Comparison of ENCODE assay signal across 11 mouse cellular contexts in the genomic region with DNA sequence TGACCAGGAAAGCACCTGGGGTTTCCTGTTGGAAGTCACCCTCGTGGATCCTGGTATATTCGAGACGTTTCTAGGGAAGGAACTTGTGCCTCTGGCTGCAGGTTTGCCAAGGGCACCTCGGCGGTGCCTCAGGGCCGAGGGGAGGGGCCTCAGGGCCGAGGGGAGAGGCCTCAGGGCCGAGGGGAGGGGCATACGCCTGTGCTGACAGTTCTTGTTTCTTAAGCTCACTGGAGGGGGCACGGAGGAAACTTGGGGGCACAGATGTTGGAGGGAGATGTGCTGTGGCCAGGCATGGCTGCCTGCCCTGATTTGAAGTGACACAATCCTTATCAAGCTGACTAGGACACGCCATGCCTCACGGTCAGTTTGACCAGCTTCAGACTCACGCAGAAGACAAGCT. TPM values are rescaled to one million over a fixed set of nuclear protein-coding genes. Genes with fewer than 3 reads are reported as not detected.
DNase-seq lines count a peak whose midpoint lies in the region; ATAC-seq lines count a peak whose summit lies in the region.
"Had no signal": no experiment of that assay in that cellular context is flagged by ENCODE, and none has a peak within 500 bp of the region (broad histone marks: within the 10 kb centered on the region; RNA-seq: fewer than 3 reads in every experiment).

No protein-coding gene starts in this region.

- peak; percentile 56 for DNase-seq in ovary, postnatal 36 days (ENCODE audit: low spot score)
- no peak for DNase-seq in ovary, postnatal 10 days (ENCODE audit: low spot score)
- DNase-seq in adrenal gland, postnatal 10 days = peak; percentile 66
- peak; percentile 35 for DNase-seq in retina, postnatal 1 day
- no peak for DNase-seq in hindbrain, embryonic 10.5 days (ENCODE audit: low spot score)
- DNase-seq in cerebellum, postnatal 10 days = no peak
- no peak for DNase-seq in left cerebral cortex, adult 11 months (ENCODE audit: low spot score)
- DNase-seq: lung, postnatal 10 days; spleen, adult 18-20 months had no signal

- H3K27me3 ChIP-seq in hindbrain, embryonic 10.5 days (ENCODE audit: insufficient read depth, poor library complexity, severe bottlenecking) = no peaks in the 10 kb centered on the region

- H3K4me3 ChIP-seq in hindbrain, embryonic 10.5 days = no peak overlapping the region

- 45% methylated on average over 13 of the region's 13 CpGs for WGBS in hindbrain, embryonic 10.5 days

- peak; percentile 95 to 99 for ATAC-seq in hematopoietic stem cell, adult 5-6 weeks (replicated peaks in 1 of 2; ENCODE audit: insufficient read depth in 1 of 2, low FRiP score in 2 of 2, low TSS enrichment in 1 of 2, low read depth in 1 of 2, poor library complexity in 2 of 2, severe bottlenecking in 2 of 2)
- ATAC-seq: hindbrain, embryonic 16.5 days had no signal

- 0 out of 2 replicates have a peak, but pooled peaks cover 5% of the 10 kb centered on the region for H3K4me1 ChIP-seq in hindbrain, embryonic 10.5 days (replicated peaks)

- no peak overlapping the region for H3K27ac ChIP-seq in hindbrain, embryonic 10.5 days

- H3K9me3 ChIP-seq in hindbrain, embryonic 10.5 days = peaks cover 4% of the 10 kb centered on the region; the same call in 1 of the 2 replicates

- H3K36me3 ChIP-seq in hindbrain, embryonic 10.5 days = no peaks in the 10 kb centered on the region

RNA-seq across cellular contexts. Expression of a gene that starts 36.9 kb away (rescaled TPM):
- total RNA-seq in adrenal gland, postnatal 10 days (2021) = 10 to 100 TPM; 31.2 to 35.7 TPM
- total RNA-seq in hematopoietic stem cell, adult 5-6 weeks (2017) = 67.9 and 96.2 TPM in 2 replicates
- polyA plus RNA-seq in hindbrain, embryonic 10.5 days (2016; fragmentation: Nextera tagmentation; extraction: Ambion mirVana) = 31.0 and 31.3 TPM in 2 replicates

RNA-seq across cellular contexts. Expression of a gene that starts 41.7 kb away (rescaled TPM):
- total RNA-seq in adrenal gland, postnatal 10 days (2021) = 10 to 100 TPM; 38.4 to 39.3 TPM
- total RNA-seq in hematopoietic stem cell, adult 5-6 weeks (2017) = 37.0 and 41.1 TPM in 2 replicates
- 18.9 and 19.5 TPM in 2 replicates for polyA plus RNA-seq in hindbrain, embryonic 10.5 days (2016; fragmentation: Nextera tagmentation; extraction: Ambion mirVana)

RNA-seq across cellular contexts. Expression of a gene that starts 43.3 kb away (rescaled TPM):
- total RNA-seq in adrenal gland, postnatal 10 days (2021) = 10 to 100 TPM; 48.7 to 78.5 TPM
- total RNA-seq in hematopoietic stem cell, adult 5-6 weeks (2017) = 111 and 131 TPM in 2 replicates
- polyA plus RNA-seq in hindbrain, embryonic 10.5 days (2016; fragmentation: Nextera tagmentation; extraction: Ambion mirVana) = 92.6 and 108 TPM in 2 replicates

Comparison
In these comparisons a context has a peak if more than half of its experiments do, and no peak if none do; other contexts are left out.
1. DNase-seq: peak in ovary, postnatal 36 days (single experiment), adrenal gland, postnatal 10 days (single experiment) and retina, postnatal 1 day (single experiment); none in ovary, postnatal 10 days (single experiment), hindbrain, embryonic 10.5 days (single experiment), cerebellum, postnatal 10 days (0 of 2) and left cerebral cortex, adult 11 months (single experiment).